Mouse (Mus musculus) cerebellum, adult (tissue): Measurements from ENCODE around the gene Prss54.

Experiments
- ATAC-seq: cut with Nextera tagmentation; 2 replicates; pipeline ENCODE4 v1.9.2; 2017; ENCODE audit warnings: mild to moderate bottlenecking, moderate library complexity, mixed read lengths; ENCODE audit not compliant: insufficient number of reproducible peaks, low FRiP score, low TSS enrichment

Prss54 gene

DNA sequence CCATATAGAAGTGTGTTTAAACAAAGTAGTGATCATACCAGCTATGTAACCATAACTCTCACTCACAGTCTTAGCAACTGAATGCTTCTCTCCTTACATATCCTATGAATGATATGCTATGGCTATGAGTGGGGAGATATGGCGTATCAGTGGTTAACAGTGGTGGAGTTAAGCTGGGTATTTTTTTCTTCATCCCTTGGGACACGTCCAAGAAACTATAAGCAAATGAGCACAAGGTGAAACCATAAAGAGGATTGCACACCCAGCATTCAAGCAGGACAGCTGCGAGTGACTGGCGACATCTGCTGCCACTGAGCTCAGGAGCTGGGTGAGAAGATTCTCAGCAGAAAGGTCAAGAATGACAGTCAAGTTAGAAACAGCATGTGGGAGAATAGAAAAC lies 9.9 kb downstream of the Prss54 start:
- no peak for ATAC-seq

GRCm38 (mm10) chr8:95555963-95556362 lies 20.2 kb downstream of the Prss54 start:
- ATAC-seq, result no peak

DNA sequence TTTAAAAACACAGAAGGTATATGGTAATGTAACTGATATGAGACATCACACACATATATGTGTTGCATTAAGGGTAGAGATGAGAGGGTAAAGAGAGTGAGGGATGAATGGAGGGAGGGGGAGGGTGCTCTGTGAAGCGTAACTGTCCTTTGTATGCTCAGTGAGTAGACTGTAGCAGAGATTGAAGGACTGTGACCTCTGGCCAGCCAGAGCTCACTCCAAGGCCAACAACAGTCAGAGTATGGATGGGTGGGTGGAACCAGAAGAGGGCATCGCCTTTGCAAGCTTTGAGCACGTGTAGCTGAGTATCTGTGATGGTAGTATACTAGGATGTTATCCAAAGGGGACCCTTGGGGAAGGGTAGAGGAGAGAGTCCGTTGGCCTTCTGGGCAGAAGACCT lies 24.6 kb downstream of the Prss54 start:
- ATAC-seq, result no peak

GRCm38 (mm10) chr8:95549871-95550829 lies 26.0 kb downstream of the Prss54 start:
- no peak for ATAC-seq

GRCm38 (mm10) chr8:95547931-95548330 lies 28.2 kb downstream of the Prss54 start:
- ATAC-seq, result no peak

DNA sequence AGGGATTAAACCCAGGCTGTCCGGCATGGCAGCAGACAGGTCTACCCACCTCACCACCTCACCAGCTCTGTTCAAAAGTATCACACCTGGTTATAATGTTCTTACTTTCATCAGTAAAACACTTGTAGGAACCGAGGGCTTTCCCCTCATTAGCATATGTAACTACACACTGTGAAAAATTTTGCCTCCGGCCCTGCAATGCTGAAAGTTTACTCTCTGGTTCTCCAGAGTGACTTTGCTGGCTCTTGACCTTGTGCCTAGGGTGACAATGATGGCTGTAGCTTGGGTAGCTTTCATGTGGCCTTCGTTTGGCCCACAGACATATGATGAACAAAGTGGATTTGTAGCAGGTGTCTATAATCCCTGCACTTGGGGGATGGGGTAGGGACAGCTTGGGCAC lies 29.2 kb downstream of the Prss54 start:
- no peak for ATAC-seq

GRCm38 (mm10) chr8:95545815-95546214 lies 30.3 kb downstream of the Prss54 start:
- ATAC-seq, result no peak

- no peak for ATAC-seq
These were observed 33.1 kb downstream of the Prss54 start for GRCm38 (mm10) chr8:95543065-95543464.

DNA sequence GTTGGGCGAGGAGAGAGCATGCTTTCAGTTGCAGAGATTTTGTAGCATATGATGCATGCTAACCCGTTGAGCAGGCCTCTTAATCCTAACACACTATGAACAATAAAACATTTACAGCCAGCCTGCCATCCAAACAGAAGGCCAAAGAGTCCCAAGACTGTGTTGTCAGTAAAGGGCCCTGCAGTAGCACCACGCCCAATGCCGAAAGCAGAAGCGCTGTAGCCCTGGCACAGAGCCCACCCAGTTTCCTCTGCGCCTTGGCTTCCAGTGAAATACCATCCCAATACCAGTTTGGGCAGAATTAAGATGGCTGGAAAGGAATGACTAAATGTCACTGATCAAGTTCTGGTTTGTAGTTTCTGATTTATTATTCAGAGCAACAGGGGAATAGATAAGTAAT lies 33.9 kb downstream of the Prss54 start:
- ATAC-seq, result no peak

DNA sequence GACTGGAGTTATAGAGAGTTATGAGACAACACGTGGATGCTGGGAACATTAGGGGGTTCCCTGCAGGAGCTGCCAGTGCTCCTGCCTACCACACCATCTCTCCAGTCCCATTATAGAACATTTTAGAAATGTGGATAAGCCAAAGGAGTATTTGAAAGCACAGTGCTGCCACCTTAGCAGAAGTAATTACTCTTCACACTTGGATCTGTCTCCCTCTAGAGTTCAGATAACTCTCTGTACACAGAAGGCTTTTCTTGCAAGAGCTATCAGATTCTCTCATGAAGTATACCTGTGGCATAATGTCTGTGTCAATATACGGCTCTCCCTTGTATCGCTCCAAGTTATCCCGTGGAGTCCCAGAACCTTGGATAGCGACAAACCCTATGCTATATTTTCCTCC lies 36.7 kb downstream of the Prss54 start:
- 0 out of 2 replicates have a peak, but pooled peaks have one; percentile 6 for ATAC-seq

DNA sequence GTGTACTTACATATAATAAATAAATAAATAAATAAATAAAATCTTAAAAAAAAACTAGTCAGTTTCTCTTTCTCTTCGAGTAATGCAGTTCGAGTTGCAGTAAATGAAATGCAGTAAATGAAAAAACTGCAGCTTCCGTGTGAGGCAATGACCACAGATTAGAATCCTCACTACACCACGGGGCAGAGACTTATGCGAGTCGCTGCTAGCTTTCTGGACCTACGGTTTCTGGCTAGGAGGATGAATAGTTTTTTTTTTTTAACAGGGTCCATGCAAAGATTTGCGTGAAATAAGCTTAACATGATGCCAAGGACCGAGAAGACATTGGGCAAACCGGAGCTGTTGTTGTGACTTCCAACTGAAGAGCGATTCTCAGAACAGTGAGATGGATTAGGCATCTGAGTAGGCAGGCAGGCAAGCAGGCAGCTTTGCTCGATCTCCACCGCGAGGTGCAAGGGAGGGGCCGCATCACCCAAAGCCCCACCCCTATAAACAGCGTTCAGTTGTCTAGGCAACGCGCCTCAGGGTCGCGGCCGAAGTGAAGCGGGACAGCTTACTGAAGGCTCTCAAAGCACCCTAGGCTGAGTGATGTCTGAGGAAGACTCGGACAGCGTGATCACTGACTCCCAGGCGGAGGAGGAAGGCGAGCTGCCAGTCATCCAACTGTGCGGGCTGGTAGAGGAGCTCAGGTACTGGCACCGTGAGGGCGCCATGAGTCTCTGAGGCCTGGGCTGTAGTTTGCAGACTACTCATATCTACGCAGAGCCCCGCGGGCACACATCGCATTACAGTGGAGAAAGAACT lies 42.4 kb downstream of the Prss54 start, which contains the start of gene Ccdc113:
TSS of gene Ccdc113 (plus strand) at position 502 of the 804 bp plus-strand sequence.
- peak; percentile 86 for ATAC-seq

DNA sequence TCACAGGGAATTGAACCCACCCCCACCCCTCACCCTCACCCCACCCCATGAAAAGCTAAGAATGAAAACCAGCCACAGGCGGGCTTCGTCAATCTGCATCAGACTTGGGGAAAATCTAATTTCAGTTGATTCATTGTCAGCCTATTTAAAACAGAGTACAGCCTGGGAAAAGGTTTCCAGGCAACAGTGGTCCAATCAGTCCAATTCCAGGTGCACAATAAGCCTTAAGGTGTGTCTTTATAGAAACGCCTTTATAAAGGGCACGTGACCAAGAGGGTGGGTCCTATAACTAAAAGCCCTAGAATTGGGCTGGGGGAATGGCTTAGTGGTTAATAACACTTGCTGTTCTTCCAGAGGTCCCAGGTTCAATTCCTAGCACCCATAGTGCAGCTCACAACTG lies 43.9 kb downstream of the Prss54 start:
- ATAC-seq, result no peak

GRCm38 (mm10) chr8:95528750-95529310 lies 47.3 kb downstream of the Prss54 start:
- no peak for ATAC-seq

GRCm38 (mm10) chr8:95528194-95528593 lies 47.9 kb downstream of the Prss54 start:
- no peak for ATAC-seq

GRCm38 (mm10) chr8:95523991-95524390 lies 52.1 kb downstream of the Prss54 start:
- ATAC-seq, result no peak

GRCm38 (mm10) chr8:95516928-95517327 lies 59.2 kb downstream of the Prss54 start:
- ATAC-seq, result no peak

GRCm38 (mm10) chr8:95513219-95513618 lies 62.9 kb downstream of the Prss54 start:
- ATAC-seq, result no peak

GRCm38 (mm10) chr8:95512257-95512656 lies 63.9 kb downstream of the Prss54 start:
- ATAC-seq, result no peak
